Mouse (Mus musculus) stomach, embryonic 14.5 days (tissue): ENCODE data around the gene Dnmt3l. TPM values are rescaled to one million over a fixed set of nuclear protein-coding genes. Genes with fewer than 3 reads are reported as not detected.

Source experiments
- ATAC-seq: fragments of 200-750 bp; cut with Nextera tagmentation; 2 replicates; pipeline ENCODE4 v1.8.0; 2017; ENCODE audit warnings: low read depth, moderate TSS enrichment; ENCODE audit not compliant: insufficient number of reproducible peaks, insufficient read depth, low FRiP score
- H3K27ac ChIP-seq: fragments of 300-500 bp; sonication (generic); 2 replicates; pipeline ENCODE4 v1.5.1; 2014; ENCODE audit warnings: mild to moderate bottlenecking, low read length, moderate library complexity, mixed read lengths
- H3K27me3 ChIP-seq: fragments of 300-500 bp; sonication (generic); 2 replicates; pipeline ENCODE4 v1.6.1; 2014; ENCODE audit warnings: low read length, control low read depth, mixed read lengths; ENCODE audit not compliant: control insufficient read depth, insufficient read depth
- H3K36me3 ChIP-seq: fragments of 300-500 bp; sonication (generic); 2 replicates; pipeline ENCODE4 v1.6.1; 2014; ENCODE audit warnings: mild to moderate bottlenecking, control low read depth, low read length, moderate library complexity, mixed read lengths; ENCODE audit not compliant: control insufficient read depth, insufficient read depth
- H3K4me1 ChIP-seq: fragments of 300-500 bp; sonication (generic); 2 replicates; pipeline ENCODE4 v1.6.1; 2014; ENCODE audit warnings: low read length, control low read depth, mixed read lengths; ENCODE audit not compliant: control insufficient read depth, insufficient read depth
- H3K4me2 ChIP-seq: fragments of 300-500 bp; sonication (generic); replicated peaks from 2 replicates; pipeline ENCODE4 v1.6.1; 2014; ENCODE audit warnings: low read depth, low read length, control low read depth
- H3K4me3 ChIP-seq: fragments of 300-500 bp; sonication (generic); 2 replicates; pipeline ENCODE4 v1.5.1; 2014; ENCODE audit warnings: low read depth, low read length, control low read depth
- H3K9ac ChIP-seq: fragments of 300-500 bp; sonication (generic); replicated peaks from 2 replicates; pipeline ENCODE4 v1.6.1; 2014; ENCODE audit warnings: low read depth, mild to moderate bottlenecking, control low read depth, low read length, moderate library complexity, mixed read lengths
- H3K9me3 ChIP-seq: fragments of 300-500 bp; sonication (generic); 2 replicates; pipeline ENCODE4 v1.6.1; 2016; ENCODE audit warnings: low read depth, low read length, control low read depth; ENCODE audit not compliant: control insufficient read depth
- WGBS: fragments of 180-500 bp; shearing (Covaris S2); extraction: QIAGEN DNeasy Blood & Tissue Kit; methylation state at CpG from one replicate; pipeline ENCODE4 v1.1.7; 2014; 5-methylcytosine and 5-hydroxymethylcytosine counted together
- polyA plus RNA-seq: library from polyadenylated mRNA; unstranded; fragments of >200 nt; fragmentation: Nextera tagmentation; extraction: Ambion mirVana; gene quantifications from 2 replicates; pipeline ENCODE4 v1.2.1, GENCODE M21; 2014

Dnmt3l gene
- polyA plus RNA-seq, 1 experiment from 2014 or later, result 0.71 TPM

GRCm38 (mm10) chr10:78042697-78043405 is 1.1 kb downstream of the Dnmt3l start:
- H3K36me3 ChIP-seq, result no peaks in the 10 kb centered on the region
- peak overlapping the region; percentile 4; the same call in 1 of the 2 replicates for H3K4me3 ChIP-seq
- no peaks in the 10 kb centered on the region for H3K27me3 ChIP-seq
- H3K9ac ChIP-seq, result no peak overlapping the region
- peak overlapping the region; percentile 41 for H3K4me2 ChIP-seq
- H3K27ac ChIP-seq, result no peak overlapping the region
- no peaks in the 10 kb centered on the region for H3K4me1 ChIP-seq
- no peaks in the 10 kb centered on the region for H3K9me3 ChIP-seq
- 55% methylated on average over 14 of the region's 14 CpGs for WGBS
- ATAC-seq, result no peak

GRCm38 (mm10) chr10:78043406-78043836 is 1.7 kb downstream of the Dnmt3l start, which contains the start of gene Aire:
Gene Aire (minus strand): TSS chr10:78043610.
- WGBS, result 2% methylated on average over 27 of the region's 27 CpGs
- ATAC-seq, result peak; percentile 56
- H3K27ac ChIP-seq, result no peak within 1 kb of the TSS
- H3K27me3 ChIP-seq, result no peaks in the 10 kb centered on the region
- H3K36me3 ChIP-seq, result no peaks in the 10 kb centered on the region
- peak within 1 kb of the TSS; percentile 41 for H3K4me2 ChIP-seq
- no peaks in the 10 kb centered on the region for H3K4me1 ChIP-seq
- H3K9ac ChIP-seq, result no peak within 1 kb of the TSS
- H3K9me3 ChIP-seq, result no peaks in the 10 kb centered on the region
- H3K4me3 ChIP-seq, result peak within 1 kb of the TSS; percentile 4; the same call in 1 of the 2 replicates

GRCm38 (mm10) chr10:78044531-78044930 is 2.8 kb downstream of the Dnmt3l start:
- Histone ChIP-seq H3K27me3 (no peaks in the 10 kb centered on the region), H3K4me3 (no peak overlapping the region), H3K4me1 (no peaks in the 10 kb centered on the region), H3K4me2 (no peak overlapping the region), H3K36me3 (no peaks in the 10 kb centered on the region), H3K27ac (no peak overlapping the region), H3K9me3 (no peaks in the 10 kb centered on the region), H3K9ac (no peak overlapping the region)
- 70% methylated on average over 1 of the region's 1 CpGs for WGBS
- no peak for ATAC-seq

- 80% methylated on average over 4 of the region's 4 CpGs for WGBS
- H3K27me3 ChIP-seq, result no peaks in the 10 kb centered on the region
- no peaks in the 10 kb centered on the region for H3K4me1 ChIP-seq
- H3K4me2 ChIP-seq, result no peak overlapping the region
- H3K27ac ChIP-seq, result no peak overlapping the region
- no peak overlapping the region for H3K9ac ChIP-seq
- H3K4me3 ChIP-seq, result no peak overlapping the region
- no peaks in the 10 kb centered on the region for H3K9me3 ChIP-seq
- no peaks in the 10 kb centered on the region for H3K36me3 ChIP-seq
- no peak for ATAC-seq
These were observed 4.6 kb downstream of the Dnmt3l start for GRCm38 (mm10) chr10:78046388-78046787.

GRCm38 (mm10) chr10:78048061-78048730 is 6.4 kb downstream of the Dnmt3l start:
- H3K36me3 ChIP-seq, result no peaks in the 10 kb centered on the region

GRCm38 (mm10) chr10:78049519-78050035 is 7.8 kb downstream of the Dnmt3l start:
- no peak overlapping the region for H3K4me3 ChIP-seq
- H3K4me1 ChIP-seq, result no peaks in the 10 kb centered on the region
- no peak overlapping the region for H3K27ac ChIP-seq
- no peak overlapping the region for H3K4me2 ChIP-seq
- no peak overlapping the region for H3K9ac ChIP-seq
- 49% methylated on average over 11 of the region's 11 CpGs for WGBS
- H3K9me3 ChIP-seq, result no peaks in the 10 kb centered on the region
- H3K36me3 ChIP-seq, result no peaks in the 10 kb centered on the region
- no peaks in the 10 kb centered on the region for H3K27me3 ChIP-seq
- no peak for ATAC-seq

More at GRCm38 (mm10) chr10:78048061-78048730, 6.4 kb downstream of the Dnmt3l start:
- H3K27me3 ChIP-seq, result no peaks in the 10 kb centered on the region
- H3K9ac ChIP-seq, result no peak overlapping the region
- 77% methylated on average over 9 of the region's 10 CpGs for WGBS
- H3K4me2 ChIP-seq, result no peak overlapping the region
- H3K4me3 ChIP-seq, result no peak overlapping the region
- ATAC-seq, result no peak
- no peak overlapping the region for H3K27ac ChIP-seq
- H3K4me1 ChIP-seq, result no peaks in the 10 kb centered on the region
- no peaks in the 10 kb centered on the region for H3K9me3 ChIP-seq

- Histone ChIP-seq H3K4me2 (no peak overlapping the region), H3K27me3 (no peaks in the 10 kb centered on the region), H3K27ac (no peak overlapping the region), H3K36me3 (no peaks in the 10 kb centered on the region), H3K4me3 (no peak overlapping the region), H3K9me3 (no peaks in the 10 kb centered on the region), H3K4me1 (no peaks in the 10 kb centered on the region), H3K9ac (no peak overlapping the region)
- peak; percentile 64; the same call in 1 of the 2 replicates for ATAC-seq
- 56% methylated on average over 19 of the region's 19 CpGs for WGBS
These were observed 13.2 kb downstream of the Dnmt3l start for GRCm38 (mm10) chr10:78054633-78055565.

- 91% methylated on average over 8 of the region's 8 CpGs for WGBS
- Histone ChIP-seq H3K36me3 (no peaks in the 10 kb centered on the region), H3K27me3 (no peaks in the 10 kb centered on the region), H3K4me1 (no peaks in the 10 kb centered on the region), H3K27ac (no peak overlapping the region), H3K4me2 (no peak overlapping the region), H3K9ac (no peak overlapping the region), H3K9me3 (no peaks in the 10 kb centered on the region), H3K4me3 (no peak overlapping the region)
- no peak for ATAC-seq
These were observed 15.3 kb downstream of the Dnmt3l start for GRCm38 (mm10) chr10:78057056-78057455.
